Mouse (Mus musculus) ovary, adult 18-20 months (tissue): ENCODE results near the gene 2410004P03Rik.
A peak's percentile ranks its signal among the peaks of the same experiment; 100 is the strongest.

ENCODE experiments used
- DNase-seq: peaks from one replicate; pipeline ENCODE4 v3.0.0; 2022; ENCODE audit warnings: low spot score, mixed read lengths

The 2410004P03Rik gene

DNA sequence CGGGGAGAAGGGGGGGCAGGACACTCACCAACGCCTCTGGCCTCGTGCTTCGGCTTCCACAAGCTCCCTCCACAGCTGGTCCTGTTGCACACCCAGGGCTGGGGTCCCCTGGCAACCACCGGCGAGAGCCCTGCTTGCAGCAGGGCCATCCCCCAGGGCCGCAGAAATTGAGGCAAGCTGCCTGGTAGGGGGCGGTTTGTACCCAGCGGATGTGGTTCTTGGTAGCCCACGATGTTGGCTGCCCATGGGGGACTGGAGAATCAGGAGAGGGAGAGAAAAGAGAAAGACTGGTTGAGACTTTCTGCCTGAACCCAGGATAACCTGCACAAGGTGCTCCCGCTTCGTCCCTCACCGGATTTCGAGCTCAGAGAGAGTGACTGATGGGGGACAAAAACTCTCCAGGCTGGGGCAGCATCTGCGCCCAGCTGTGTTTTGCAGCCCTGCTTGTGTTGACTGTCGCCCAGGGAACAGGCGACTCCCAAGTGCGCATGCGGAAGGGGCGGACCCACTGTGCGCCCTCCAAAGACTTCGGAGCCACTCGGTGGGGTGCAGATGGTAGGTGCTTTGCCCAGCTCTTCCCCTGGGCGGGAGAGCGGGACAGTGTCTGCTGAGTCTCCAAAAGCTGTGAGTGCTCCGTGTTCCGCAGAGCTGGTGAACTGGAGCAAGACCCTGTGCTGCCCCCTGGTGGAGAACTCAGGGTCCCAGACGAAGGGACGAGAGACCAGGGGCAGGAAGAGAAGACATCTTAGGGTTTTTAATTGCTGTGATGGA lies at the start of gene 2410004P03Rik:
Gene 2410004P03Rik (minus strand): TSS at position 628 of the 771 bp plus-strand sequence.
- peak; percentile 43 for DNase-seq

- DNase-seq: no peak
These were observed 49.7 kb upstream of the 2410004P03Rik start for GRCm38 (mm10) chr12:17061183-17061722.

GRCm38 (mm10) chr12:17058490-17058889 lies 47.0 kb upstream of the 2410004P03Rik start:
- no peak for DNase-seq

GRCm38 (mm10) chr12:17057110-17057509 lies 45.6 kb upstream of the 2410004P03Rik start:
- DNase-seq: no peak

DNA sequence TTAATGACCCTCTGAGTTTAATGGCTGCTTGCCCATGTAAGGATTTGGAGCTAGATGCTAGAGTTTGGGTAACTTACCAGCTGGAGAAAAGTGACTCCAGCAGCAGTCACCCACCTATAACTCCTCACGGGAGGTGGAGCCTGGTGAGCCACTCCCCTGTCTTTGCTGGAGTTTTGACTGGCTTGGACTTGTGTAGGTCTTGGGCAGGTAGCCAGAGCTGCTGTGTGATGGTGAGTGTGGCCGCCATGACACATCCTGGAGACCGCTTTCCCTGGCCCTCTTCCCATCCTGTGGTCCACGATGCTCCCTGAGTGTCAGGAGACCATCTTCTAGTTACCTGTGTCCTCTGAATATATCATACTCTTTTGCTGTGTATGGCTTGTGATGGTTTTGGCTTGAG lies 44.2 kb upstream of the 2410004P03Rik start:
- DNase-seq: no peak

- no peak for DNase-seq
These were observed 43.2 kb upstream of the 2410004P03Rik start for GRCm38 (mm10) chr12:17054691-17055090.

- DNase-seq: no peak
These were observed 41.1 kb upstream of the 2410004P03Rik start for GRCm38 (mm10) chr12:17052673-17053072.

DNA sequence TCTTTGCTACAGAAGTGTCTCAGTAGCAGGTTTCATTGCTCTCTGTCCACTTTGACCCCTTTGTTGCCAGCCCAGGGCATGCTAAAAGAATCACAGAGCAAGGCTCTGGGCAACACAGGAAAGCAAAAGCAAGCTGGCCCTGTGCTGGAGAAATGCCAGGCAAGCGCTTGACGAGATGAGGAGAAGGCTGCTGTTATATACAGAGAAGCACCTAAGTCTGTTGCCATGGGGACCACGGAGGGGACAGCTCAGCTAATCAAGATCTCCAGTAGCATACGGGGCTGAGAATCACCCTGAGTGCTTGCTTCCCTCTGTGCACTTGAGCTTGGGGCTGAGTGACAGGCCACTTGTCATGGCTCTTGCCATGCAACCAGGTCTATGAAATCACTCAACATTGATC lies 39.5 kb upstream of the 2410004P03Rik start:
- no peak for DNase-seq

DNA sequence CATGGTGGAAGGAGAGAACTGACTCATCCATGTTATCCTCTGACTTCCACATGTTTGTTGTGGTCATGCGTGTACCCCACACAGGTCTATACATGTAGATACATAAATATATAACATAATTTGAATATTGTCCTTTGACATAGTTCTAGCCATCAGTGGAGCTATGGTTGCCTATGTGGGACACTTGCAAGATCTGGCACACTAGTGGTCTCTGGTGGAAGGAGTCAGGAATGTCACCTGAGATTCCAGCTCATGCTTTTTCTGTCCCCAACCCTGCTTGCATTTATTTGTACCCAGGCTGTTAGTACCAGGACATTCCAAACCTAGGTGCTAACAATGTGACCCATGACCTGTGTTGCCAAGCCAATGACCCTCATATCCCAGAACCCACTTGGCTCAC lies 38.3 kb upstream of the 2410004P03Rik start:
- DNase-seq: no peak

DNA sequence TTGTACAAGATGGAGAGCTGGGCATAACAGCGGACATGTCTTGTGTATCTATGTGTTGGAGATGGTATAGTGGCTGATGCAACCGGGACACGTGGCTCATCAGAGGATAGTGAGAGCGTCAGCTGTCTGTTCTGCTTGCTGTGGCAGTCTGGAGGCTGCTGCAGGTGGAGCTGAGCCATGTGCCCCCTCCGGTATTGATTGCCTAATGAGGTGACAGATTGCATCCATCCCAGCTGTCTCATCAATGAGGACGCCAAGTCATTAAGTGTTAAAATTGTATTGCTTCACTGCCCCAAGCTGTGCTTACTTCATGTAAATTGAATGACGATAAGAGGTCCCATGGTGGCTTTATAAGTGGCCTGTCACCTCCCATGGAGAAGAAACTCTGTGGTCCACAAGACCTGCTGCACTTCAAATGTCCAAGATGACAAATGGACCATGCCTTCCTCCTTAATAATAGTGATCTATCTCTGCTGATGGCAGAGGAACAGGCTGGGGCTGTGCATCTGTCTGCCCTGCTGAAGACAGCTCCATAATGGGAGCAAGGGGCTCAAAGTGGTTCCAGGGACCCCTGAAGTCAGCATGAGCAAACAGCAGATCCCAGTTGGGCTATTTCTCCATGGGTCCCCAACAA lies 37.6 kb upstream of the 2410004P03Rik start:
- no peak for DNase-seq

GRCm38 (mm10) chr12:17043311-17043710 lies 31.8 kb upstream of the 2410004P03Rik start:
- no peak for DNase-seq

DNA sequence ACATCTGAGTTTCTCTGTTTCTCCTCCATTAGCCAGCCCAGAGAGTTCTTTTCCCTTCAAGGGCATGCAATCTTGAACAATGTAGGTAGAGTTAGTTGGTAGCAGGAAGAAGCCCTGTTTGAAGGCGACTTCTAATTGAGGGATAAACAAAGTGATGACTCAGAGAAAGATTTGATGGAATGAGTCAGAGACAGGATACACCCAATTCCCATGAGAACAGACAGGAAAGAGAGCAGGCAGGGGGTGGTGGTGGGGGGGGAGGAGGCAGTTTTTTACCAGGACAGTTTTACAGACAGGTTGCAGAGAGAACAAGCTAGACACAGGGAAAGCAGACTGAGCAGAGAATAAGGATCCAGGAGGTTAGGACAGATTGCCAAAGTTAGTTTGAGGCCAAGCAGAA lies 29.0 kb upstream of the 2410004P03Rik start:
- DNase-seq: no peak

DNA sequence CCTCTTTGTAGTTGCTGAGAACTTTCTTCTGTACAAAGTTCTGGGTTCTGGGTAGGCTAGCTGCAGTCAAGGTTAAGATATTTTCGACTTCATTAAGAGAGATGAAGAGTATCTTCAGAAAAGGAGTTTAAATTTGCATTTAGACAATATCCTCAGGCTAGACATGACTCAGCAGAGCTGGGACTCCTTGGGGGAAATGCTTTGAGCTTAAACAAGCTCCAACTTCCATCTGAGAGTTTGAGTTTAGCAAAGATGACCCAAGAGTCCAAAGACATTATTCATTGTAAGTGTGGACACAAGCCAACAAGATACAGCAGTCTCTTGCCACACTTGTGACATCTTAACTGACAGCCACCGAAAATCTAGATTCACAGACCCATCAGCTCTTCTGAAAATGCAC lies 27.9 kb upstream of the 2410004P03Rik start:
- no peak for DNase-seq

- DNase-seq: no peak
These were observed 26.7 kb upstream of the 2410004P03Rik start for GRCm38 (mm10) chr12:17038246-17038645.

DNA sequence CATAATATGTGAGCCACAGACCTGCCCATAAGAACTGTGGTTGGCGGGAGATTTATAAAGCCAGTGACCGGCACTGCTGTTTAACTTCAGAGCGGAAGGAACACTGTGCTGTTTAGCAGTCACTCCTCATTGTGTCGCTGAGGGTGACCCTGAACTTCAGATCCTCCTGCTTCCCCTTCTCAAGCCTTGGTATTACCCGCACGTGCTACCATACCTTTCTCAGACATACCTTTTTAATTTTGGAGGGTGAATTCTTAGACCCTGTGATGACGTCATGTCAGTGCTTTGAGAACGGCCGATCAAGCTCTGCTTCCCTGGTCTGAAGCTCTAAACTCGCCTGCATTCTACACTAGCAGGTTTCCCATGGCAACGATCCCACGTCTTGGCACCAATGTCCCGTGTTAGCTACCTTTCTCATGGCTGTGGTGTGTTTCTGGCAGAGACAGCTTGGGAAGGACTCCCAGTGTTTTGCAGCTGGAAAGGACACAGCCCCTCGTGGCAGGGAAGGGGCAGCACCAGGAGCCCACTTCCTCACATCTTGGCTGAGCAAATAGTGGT lies 25.6 kb upstream of the 2410004P03Rik start:
- no peak for DNase-seq

GRCm38 (mm10) chr12:17036532-17036931 lies 25.0 kb upstream of the 2410004P03Rik start:
- DNase-seq: no peak

- no peak for DNase-seq
These were observed 23.6 kb upstream of the 2410004P03Rik start for GRCm38 (mm10) chr12:17035128-17035527.

- no peak for DNase-seq
These were observed 23.1 kb upstream of the 2410004P03Rik start for GRCm38 (mm10) chr12:17034671-17035070.

GRCm38 (mm10) chr12:17033464-17033841 lies 21.9 kb upstream of the 2410004P03Rik start:
- DNase-seq: no peak

- no peak for DNase-seq
These were observed 21.4 kb upstream of the 2410004P03Rik start for GRCm38 (mm10) chr12:17032694-17033463.

- DNase-seq: no peak
These were observed 13.1 kb upstream of the 2410004P03Rik start for GRCm38 (mm10) chr12:17024554-17025110.

- no peak for DNase-seq
These were observed 10.6 kb upstream of the 2410004P03Rik start for GRCm38 (mm10) chr12:17022145-17022544.
